Mouse (Mus musculus) forebrain, embryonic 11.5 days (tissue): ENCODE measurements around the gene Kndc1. TPM values are rescaled to one million over a fixed set of nuclear protein-coding genes. Genes with fewer than 3 reads are reported as not detected.
A peak's percentile ranks its signal among the peaks of the same experiment; 100 is the strongest.

ENCODE experiments used
- ATAC-seq: fragments of 200-750 bp; cut with Nextera tagmentation; replicated peaks from 2 replicates; pipeline ENCODE4 v1.8.0; 2017; ENCODE audit warnings: moderate TSS enrichment; ENCODE audit not compliant: low FRiP score
- DNase-seq: peaks from one replicate; pipeline ENCODE4 v3.0.0-alpha.2; 2017; ENCODE audit warnings: low spot score
- H3K27ac ChIP-seq: fragments of 300-500 bp; sonication (generic); 2 replicates; pipeline ENCODE4 v1.5.1; 2014; ENCODE audit warnings: low read depth, low read length
- H3K27me3 ChIP-seq: fragments of 300-500 bp; sonication (generic); 2 replicates; pipeline ENCODE4 v1.6.1; 2014; ENCODE audit warnings: mild to moderate bottlenecking, low read length, mixed read lengths; ENCODE audit not compliant: control insufficient read depth, insufficient read depth
- H3K36me3 ChIP-seq: fragments of 300-500 bp; sonication (generic); 2 replicates; pipeline ENCODE4 v1.6.1; 2014; ENCODE audit warnings: mild to moderate bottlenecking, low read length, moderate library complexity, mixed read lengths; ENCODE audit not compliant: control insufficient read depth, insufficient read depth
- H3K4me1 ChIP-seq: fragments of 300-500 bp; sonication (generic); replicated peaks from 2 replicates; pipeline ENCODE4 v1.6.1; 2014; ENCODE audit warnings: low read length, mixed read lengths; ENCODE audit not compliant: control insufficient read depth, insufficient read depth
- H3K4me2 ChIP-seq: fragments of 300-500 bp; sonication (generic); 2 replicates; pipeline ENCODE4 v1.6.1; 2014; ENCODE audit warnings: low read depth, mild to moderate bottlenecking, low read length, moderate library complexity, mixed read lengths; ENCODE audit not compliant: severe bottlenecking
- H3K4me3 ChIP-seq: fragments of 300-500 bp; sonication (generic); 2 replicates; pipeline ENCODE4 v1.5.1; 2014; ENCODE audit warnings: low read depth, low read length
- H3K9ac ChIP-seq: fragments of 300-500 bp; sonication (generic); 2 replicates; pipeline ENCODE4 v1.6.1; 2014; ENCODE audit warnings: low read length
- H3K9me3 ChIP-seq: fragments of 300-500 bp; sonication (generic); 2 replicates; pipeline ENCODE4 v1.6.1; 2016; ENCODE audit warnings: low read length, mixed read lengths; ENCODE audit not compliant: control insufficient read depth
- WGBS: fragments of 180-500 bp; shearing (Covaris S2); extraction: QIAGEN DNeasy Blood & Tissue Kit; methylation state at CpG from one replicate; pipeline ENCODE4 v1.1.7; 2014; 5-methylcytosine and 5-hydroxymethylcytosine counted together
- polyA plus RNA-seq: library from polyadenylated mRNA; unstranded; fragments of >200 nt; fragmentation: Nextera tagmentation; extraction: Ambion mirVana; gene quantifications from 2 replicates; pipeline ENCODE4 v1.2.1, GENCODE M21; 2014

Gene Kndc1
- polyA plus RNA-seq, 1 experiment from 2014 or later: 0.44 TPM

- Histone ChIP-seq H3K4me2 (no peak overlapping the region), H3K27ac (no peak overlapping the region), H3K4me1 (no peaks in the 10 kb centered on the region; the same call in 1 of the 2 replicates), H3K4me3 (no peak overlapping the region), H3K9ac (no peak overlapping the region), H3K27me3 (no peaks in the 10 kb centered on the region), H3K36me3 (no peaks in the 10 kb centered on the region), H3K9me3 (no peaks in the 10 kb centered on the region)
- WGBS: 60% methylated on average over 4 of the region's 4 CpGs
- DNase-seq (no peak), ATAC-seq (no peak)
These were observed 69.3 kb downstream of the Kndc1 start for GRCm38 (mm10) chr7:139963814-139964213.

GRCm38 (mm10) chr7:139967175-139967574 is 72.7 kb downstream of the Kndc1 start:
- no peaks in the 10 kb centered on the region; the same call in 1 of the 2 replicates for H3K4me1 ChIP-seq
- 7% methylated on average over 4 of the region's 4 CpGs for WGBS
- DNase-seq (no peak), ATAC-seq (no peak)
- H3K27ac ChIP-seq: no peak overlapping the region
- H3K4me2 ChIP-seq: no peak overlapping the region
- H3K9me3 ChIP-seq: no peaks in the 10 kb centered on the region
- no peaks in the 10 kb centered on the region for H3K36me3 ChIP-seq
- H3K27me3 ChIP-seq: no peaks in the 10 kb centered on the region
- H3K9ac ChIP-seq: no peak overlapping the region
- no peak overlapping the region for H3K4me3 ChIP-seq

GRCm38 (mm10) chr7:139968428-139968827 is 73.9 kb downstream of the Kndc1 start:
- WGBS: 51% methylated on average over 5 of the region's 5 CpGs
- Histone ChIP-seq H3K4me1 (no peaks in the 10 kb centered on the region; the same call in 1 of the 2 replicates), H3K27me3 (no peaks in the 10 kb centered on the region), H3K4me2 (no peak overlapping the region), H3K4me3 (no peak overlapping the region), H3K36me3 (no peaks in the 10 kb centered on the region), H3K9ac (no peak overlapping the region), H3K27ac (no peak overlapping the region), H3K9me3 (no peaks in the 10 kb centered on the region)
- no peak for ATAC-seq
- DNase-seq: no peak

GRCm38 (mm10) chr7:139969348-139970130 is 75.0 kb downstream of the Kndc1 start:
- no peak overlapping the region for H3K9ac ChIP-seq
- H3K4me3 ChIP-seq: no peak overlapping the region
- H3K4me1 ChIP-seq: no peaks in the 10 kb centered on the region; the same call in 1 of the 2 replicates
- WGBS: 32% methylated on average over 10 of the region's 10 CpGs
- no peak overlapping the region for H3K4me2 ChIP-seq
- H3K36me3 ChIP-seq: no peaks in the 10 kb centered on the region
- H3K27me3 ChIP-seq: no peaks in the 10 kb centered on the region
- no peaks in the 10 kb centered on the region for H3K9me3 ChIP-seq
- DNase-seq: peak; percentile 89
- H3K27ac ChIP-seq: no peak overlapping the region
- peak; percentile 58; the same call in 1 of the 2 replicates for ATAC-seq

- ATAC-seq (no peak), DNase-seq (no peak)
- Histone ChIP-seq H3K4me1 (no peaks in the 10 kb centered on the region; the same call in 1 of the 2 replicates), H3K27ac (no peak overlapping the region), H3K9ac (no peak overlapping the region), H3K4me3 (no peak overlapping the region), H3K9me3 (no peaks in the 10 kb centered on the region), H3K36me3 (no peaks in the 10 kb centered on the region), H3K4me2 (no peak overlapping the region), H3K27me3 (no peaks in the 10 kb centered on the region)
- WGBS: 86% methylated on average over 10 of the region's 10 CpGs
These were observed 75.9 kb downstream of the Kndc1 start for GRCm38 (mm10) chr7:139970216-139970919.

GRCm38 (mm10) chr7:139970979-139971378 is 76.5 kb downstream of the Kndc1 start:
- no peak overlapping the region for H3K9ac ChIP-seq
- 78% methylated on average over 5 of the region's 5 CpGs for WGBS

GRCm38 (mm10) chr7:139971436-139971835 is 76.9 kb downstream of the Kndc1 start:
- H3K27ac ChIP-seq: no peak overlapping the region
- no peak overlapping the region for H3K4me3 ChIP-seq
- no peak overlapping the region for H3K4me2 ChIP-seq
- H3K4me1 ChIP-seq: no peaks in the 10 kb centered on the region; the same call in 1 of the 2 replicates
- no peaks in the 10 kb centered on the region for H3K9me3 ChIP-seq
- H3K27me3 ChIP-seq: no peaks in the 10 kb centered on the region
- ATAC-seq (no peak), DNase-seq (no peak)
- no peak overlapping the region for H3K9ac ChIP-seq
- WGBS: 70% methylated on average over 6 of the region's 6 CpGs
- H3K36me3 ChIP-seq: no peaks in the 10 kb centered on the region

More at GRCm38 (mm10) chr7:139970979-139971378, 76.5 kb downstream of the Kndc1 start:
- H3K4me2 ChIP-seq: no peak overlapping the region
- no peaks in the 10 kb centered on the region for H3K9me3 ChIP-seq
- no peak overlapping the region for H3K4me3 ChIP-seq
- no peak overlapping the region for H3K27ac ChIP-seq
- H3K4me1 ChIP-seq: no peaks in the 10 kb centered on the region; the same call in 1 of the 2 replicates
- no peak for DNase-seq
- H3K27me3 ChIP-seq: no peaks in the 10 kb centered on the region
- H3K36me3 ChIP-seq: no peaks in the 10 kb centered on the region
- no peak for ATAC-seq

- H3K27ac ChIP-seq: no peak overlapping the region
- no peaks in the 10 kb centered on the region for H3K27me3 ChIP-seq
- DNase-seq (no peak), ATAC-seq (no peak)
- no peaks in the 10 kb centered on the region for H3K36me3 ChIP-seq
- peaks cover 1% of the 10 kb centered on the region; the same call in 1 of the 2 replicates for H3K4me1 ChIP-seq
- H3K4me2 ChIP-seq: no peak overlapping the region
- no peaks in the 10 kb centered on the region for H3K9me3 ChIP-seq
- no peak overlapping the region for H3K4me3 ChIP-seq
- no peak overlapping the region for H3K9ac ChIP-seq
These were observed 78.4 kb downstream of the Kndc1 start for GRCm38 (mm10) chr7:139972923-139973331.
